Mouse (Mus musculus) neural tube, embryonic 10.5 days (tissue): Measurements from ENCODE around the gene Ugt2b37.
"Not testable (repeated sequence)": the region's sequence is repeated elsewhere in the genome, so short reads cannot be mapped to it uniquely, and the experiment has no call there.

Experiments used
- DNase-seq: peaks from one replicate; pipeline ENCODE4 v3.0.0-alpha.2; 2017; ENCODE audit warnings: low spot score; ENCODE audit errors: extremely low spot score

Ugt2b37 gene

DNA sequence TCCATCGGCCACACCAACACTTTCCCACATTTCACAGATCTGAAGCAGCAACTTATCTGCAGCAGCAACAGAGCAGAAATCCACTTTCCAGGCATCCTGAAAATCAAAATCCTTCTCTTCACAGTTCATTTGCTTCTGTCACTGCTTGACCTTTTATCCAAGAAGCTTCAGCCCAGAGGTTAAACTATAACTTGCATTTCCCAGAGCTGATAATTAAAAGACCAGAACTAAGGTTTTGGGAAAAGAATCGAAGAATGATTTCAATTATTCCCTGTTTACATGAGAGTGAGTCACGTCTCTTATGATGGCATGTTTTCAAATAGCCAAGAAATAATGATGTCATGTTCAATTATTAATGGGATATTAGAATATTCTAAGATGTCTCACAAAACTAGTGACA is at the start of gene Ugt2b37:
Gene Ugt2b37, minus strand, starts transcription at position 129 of the 400 bp plus-strand sequence.
- DNase-seq, result not testable (repeated sequence)

GRCm38 (mm10) chr5:87286180-87286579 is 31.6 kb upstream of the Ugt2b37 start:
- not testable (repeated sequence) for DNase-seq

DNA sequence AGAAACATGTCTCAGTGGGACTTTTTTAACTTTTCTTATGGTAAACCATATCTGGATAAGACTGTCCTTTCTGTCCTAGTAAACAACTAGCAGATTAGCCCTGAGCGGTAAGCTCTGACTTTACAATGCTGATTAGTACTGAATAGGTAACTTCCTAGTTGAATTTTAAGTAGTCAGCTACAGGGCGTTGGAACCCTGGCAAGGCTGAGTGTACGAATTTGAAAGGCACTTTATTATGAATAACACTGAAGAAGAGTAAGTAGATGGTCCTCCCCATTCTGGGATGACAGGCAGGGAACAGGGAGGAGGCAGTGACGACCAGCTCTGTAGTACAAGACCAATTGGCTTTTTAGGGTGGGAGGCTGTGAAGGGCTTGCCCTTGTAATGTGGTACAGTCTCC is 21.4 kb upstream of the Ugt2b37 start:
- not testable (repeated sequence) for DNase-seq

DNA sequence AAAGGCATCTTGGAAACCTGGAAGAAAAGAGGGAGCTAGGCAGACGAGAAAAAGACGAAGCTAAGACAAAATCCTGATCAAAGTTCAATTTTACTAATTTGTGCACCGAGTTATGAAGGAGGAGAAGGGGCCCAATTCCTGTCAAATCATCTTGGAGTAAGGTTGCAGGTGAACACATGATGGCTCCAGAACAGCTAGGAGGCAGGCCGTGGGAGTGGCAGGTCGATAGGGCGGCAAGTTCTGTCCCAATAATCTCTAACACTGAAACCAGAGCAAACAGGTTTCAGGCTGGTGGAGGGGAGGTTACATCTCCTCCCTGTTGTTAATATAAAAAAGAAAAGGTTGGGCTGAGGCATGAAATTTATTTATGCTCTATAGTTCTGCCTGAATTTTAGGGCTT is 21.0 kb upstream of the Ugt2b37 start:
- no peak for DNase-seq

- DNase-seq, result no peak
Measured at GRCm38 (mm10) chr5:87255831-87256230, 1.2 kb upstream of the Ugt2b37 start.

DNA sequence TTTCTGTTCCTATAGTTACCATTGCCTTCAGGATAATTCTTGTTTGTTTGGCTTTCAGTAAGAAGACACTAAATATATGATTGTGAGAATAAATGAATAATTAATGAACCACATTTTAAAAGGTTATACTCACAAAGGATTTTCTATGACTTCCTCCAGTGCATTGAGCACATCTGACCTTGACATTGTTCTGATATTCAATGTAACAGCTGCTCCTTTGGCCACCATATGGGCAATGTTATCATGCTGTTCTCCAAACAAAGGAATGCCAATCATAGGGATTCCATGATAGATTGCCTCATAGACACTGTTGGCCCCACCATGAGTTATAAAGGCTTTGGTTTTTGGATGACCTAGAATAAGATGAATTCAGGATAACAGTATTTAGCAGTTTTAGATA is 12.5 kb downstream of the Ugt2b37 start:
- DNase-seq, result not testable (repeated sequence)

GRCm38 (mm10) chr5:87196430-87196829 is 58.2 kb downstream of the Ugt2b37 start:
- not testable (repeated sequence) for DNase-seq
